Mouse (Mus musculus): ENCODE measurements around the gene Inpp5f. TPM values are rescaled to one million over a fixed set of nuclear protein-coding genes. Genes with fewer than 3 reads are reported as not detected.
"Not testable (repeated sequence)": the region's sequence is repeated elsewhere in the genome, so short reads cannot be mapped to it uniquely, and the experiment has no call there.

The Inpp5f gene
- polyA plus RNA-seq, 1 experiment from 2014 or later, result 7.2 TPM

DNA sequence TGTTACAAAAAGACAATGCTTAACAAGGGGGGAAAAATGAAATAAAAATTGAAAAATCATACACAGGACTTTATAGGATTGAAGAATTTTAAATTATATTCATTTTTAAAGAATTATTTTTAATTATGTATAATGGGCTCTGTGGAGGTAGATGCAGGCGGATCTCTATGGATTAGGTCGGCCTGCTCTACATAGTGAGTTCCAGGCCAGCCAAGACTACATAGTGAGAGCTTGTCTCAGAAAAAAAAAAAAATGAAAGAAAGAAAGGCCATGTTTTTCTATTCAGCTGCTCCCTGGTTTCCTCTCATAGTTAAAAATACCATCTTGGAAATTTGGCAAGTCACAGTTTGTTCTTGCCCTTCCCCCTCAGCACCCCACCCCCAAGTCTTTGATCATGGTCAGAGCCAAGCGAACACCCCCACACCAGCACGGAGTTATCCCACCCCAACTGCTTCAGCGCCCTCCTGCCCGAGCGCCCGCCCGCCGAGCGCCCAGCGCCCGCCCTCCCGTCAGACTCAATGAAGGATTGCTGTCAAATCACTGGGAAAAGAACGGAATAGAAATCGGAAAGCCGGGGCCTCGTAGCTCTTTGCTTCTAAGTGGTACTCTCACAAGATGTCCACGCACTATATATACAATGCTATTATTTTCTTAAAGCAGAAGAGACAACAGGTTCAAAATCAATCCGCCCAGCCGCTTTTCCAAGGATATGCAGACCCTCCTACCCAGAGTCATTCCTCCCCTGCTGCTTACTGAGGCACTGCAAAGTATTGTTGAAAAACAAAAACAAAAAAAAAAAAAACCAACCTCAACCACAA, 18.8 kb upstream of the Inpp5f start:
- 20% methylated on average over 21 of the region's 21 CpGs for WGBS (ENCODE audit: insufficient replicate concordance)
- H3K4me1 ChIP-seq (ENCODE audit: insufficient read depth), result 0 out of 2 replicates have a peak, but pooled peaks cover 2% of the 10 kb centered on the region
- no peaks in the 10 kb centered on the region for H3K36me3 ChIP-seq (replicated peaks; ENCODE audit: insufficient read depth, low read length)
- H3K4me2 ChIP-seq (ENCODE audit: low read depth, low read length), result peak overlapping the region; percentile 58
- H3K9me3 ChIP-seq (ENCODE audit: low read length), result no peaks in the 10 kb centered on the region
- H3K27ac ChIP-seq (ENCODE audit: low read depth), result no peak overlapping the region
- no peak for TF ChIP-seq EP300 (IDR thresholded peaks at IDR 0.05; ENCODE audit: low read depth)
- no peak for TF ChIP-seq CTCF (IDR thresholded peaks at IDR 0.05; ENCODE audit: low read depth)
- H3K9ac ChIP-seq (replicated peaks), result no peak overlapping the region
- no peak for DNase-seq
- H3K4me3 ChIP-seq (ENCODE audit: low read depth, low read length), result peak overlapping the region; percentile 19; the same call in 1 of the 2 replicates
- H3K27me3 ChIP-seq (ENCODE audit: insufficient read depth, low read length), result no peaks in the 10 kb centered on the region
- ATAC-seq, result no peak

DNA sequence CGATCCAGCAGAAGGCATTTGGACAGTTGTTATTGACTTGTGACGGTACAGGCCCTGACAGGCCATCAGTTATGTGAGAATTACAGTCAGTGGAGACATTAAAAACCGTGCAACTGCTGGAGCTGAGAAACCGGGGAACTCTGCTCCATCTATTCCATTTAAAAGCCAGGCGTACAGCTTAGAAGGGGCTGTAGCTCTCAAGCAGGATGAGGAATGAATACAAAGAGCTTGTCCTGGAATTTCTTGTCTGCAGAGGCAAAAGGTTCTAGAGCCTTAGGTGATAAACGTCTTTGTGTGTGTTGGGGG, 18.2 kb upstream of the Inpp5f start:
- H3K4me2 ChIP-seq (ENCODE audit: low read depth, low read length), result peak overlapping the region; percentile 58; the same call in 1 of the 2 replicates

DNA sequence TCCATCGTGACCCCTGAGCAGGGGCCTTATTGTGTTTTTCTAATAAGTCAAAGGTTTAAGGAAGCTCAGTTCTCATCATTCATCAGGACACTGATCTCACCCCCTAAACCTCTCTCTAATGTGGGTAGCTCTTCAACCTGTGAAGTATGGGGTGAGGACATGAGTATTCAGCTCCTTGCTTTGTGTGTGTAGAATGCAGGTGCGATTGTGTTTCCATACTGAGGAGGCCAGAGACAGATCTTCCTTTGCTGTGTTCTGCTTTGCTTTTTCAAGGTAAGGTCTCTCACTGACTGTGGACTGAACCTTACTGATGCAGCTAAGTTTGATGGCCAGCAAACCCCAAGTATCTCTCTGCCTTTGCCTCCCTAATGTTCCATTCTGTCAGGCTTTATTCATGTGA, 14.9 kb upstream of the Inpp5f start:
- H3K9me3 ChIP-seq (ENCODE audit: low read length), result no peaks in the 10 kb centered on the region
- DNase-seq, result no peak
- H3K27me3 ChIP-seq (ENCODE audit: insufficient read depth, low read length), result no peaks in the 10 kb centered on the region
- 93% methylated on average over 2 of the region's 2 CpGs for WGBS (ENCODE audit: insufficient replicate concordance)
- no peak overlapping the region for H3K27ac ChIP-seq (ENCODE audit: low read depth)
- H3K4me3 ChIP-seq (ENCODE audit: low read depth, low read length), result no peak overlapping the region
- TF ChIP-seq CTCF (IDR thresholded peaks at IDR 0.05; ENCODE audit: low read depth) (no peak), EP300 (IDR thresholded peaks at IDR 0.05; ENCODE audit: low read depth) (no peak)
- H3K36me3 ChIP-seq (replicated peaks; ENCODE audit: insufficient read depth, low read length), result no peaks in the 10 kb centered on the region
- no peak overlapping the region for H3K4me2 ChIP-seq (ENCODE audit: low read depth, low read length)
- no peak overlapping the region for H3K9ac ChIP-seq (replicated peaks)
- no peak for ATAC-seq
- 0 out of 2 replicates have a peak, but pooled peaks cover 2% of the 10 kb centered on the region for H3K4me1 ChIP-seq (ENCODE audit: insufficient read depth)

More for the DNA sequence above, 18.2 kb upstream of the Inpp5f start:
- WGBS (ENCODE audit: insufficient replicate concordance), result 45% methylated on average over 6 of the region's 6 CpGs
- H3K27me3 ChIP-seq (ENCODE audit: insufficient read depth, low read length), result no peaks in the 10 kb centered on the region
- no peak overlapping the region for H3K9ac ChIP-seq (replicated peaks)
- no peak overlapping the region for H3K4me3 ChIP-seq (ENCODE audit: low read depth, low read length)
- TF ChIP-seq CTCF (IDR thresholded peaks at IDR 0.05; ENCODE audit: low read depth) (no peak), EP300 (IDR thresholded peaks at IDR 0.05; ENCODE audit: low read depth) (no peak)
- H3K4me1 ChIP-seq (ENCODE audit: insufficient read depth), result 0 out of 2 replicates have a peak, but pooled peaks cover 2% of the 10 kb centered on the region
- no peaks in the 10 kb centered on the region for H3K9me3 ChIP-seq (ENCODE audit: low read length)
- no peak overlapping the region for H3K27ac ChIP-seq (ENCODE audit: low read depth)
- no peak for ATAC-seq
- no peaks in the 10 kb centered on the region for H3K36me3 ChIP-seq (replicated peaks; ENCODE audit: insufficient read depth, low read length)
- DNase-seq, result no peak

DNA sequence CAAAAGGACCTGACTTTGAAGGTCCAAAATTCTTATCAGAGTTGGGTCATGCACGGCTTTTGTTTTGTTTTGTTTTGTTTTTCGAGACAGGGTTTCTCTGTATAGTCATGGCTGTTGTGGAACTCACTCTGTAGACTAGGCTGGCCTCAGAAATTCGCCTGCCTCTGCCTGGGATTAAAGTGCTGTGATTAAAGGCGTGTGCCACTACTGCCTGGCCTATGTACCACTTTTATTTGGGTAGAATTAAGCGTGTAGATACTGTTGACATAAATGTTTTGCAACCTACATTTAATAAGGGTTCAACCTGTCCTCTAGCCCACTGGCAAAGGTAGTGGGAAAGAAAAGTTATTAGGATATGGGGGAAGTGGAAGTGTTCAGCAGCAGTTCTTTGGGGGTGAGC, 12.1 kb upstream of the Inpp5f start:
- Histone ChIP-seq H3K9me3 (ENCODE audit: low read length) (no peaks in the 10 kb centered on the region), H3K4me1 (ENCODE audit: insufficient read depth) (no peaks in the 10 kb centered on the region), H3K36me3 (replicated peaks; ENCODE audit: insufficient read depth, low read length) (no peaks in the 10 kb centered on the region), H3K4me3 (ENCODE audit: low read depth, low read length) (no peak overlapping the region), H3K27me3 (ENCODE audit: insufficient read depth, low read length) (no peaks in the 10 kb centered on the region), H3K9ac (replicated peaks) (no peak overlapping the region), H3K27ac (ENCODE audit: low read depth) (no peak overlapping the region), H3K4me2 (ENCODE audit: low read depth, low read length) (no peak overlapping the region)
- no peak for DNase-seq
- no peak for ATAC-seq
- no peak for TF ChIP-seq CTCF (IDR thresholded peaks at IDR 0.05; ENCODE audit: low read depth)
- no peak for TF ChIP-seq EP300 (IDR thresholded peaks at IDR 0.05; ENCODE audit: low read depth)
- 63% methylated on average over 5 of the region's 5 CpGs for WGBS (ENCODE audit: insufficient replicate concordance)

DNA sequence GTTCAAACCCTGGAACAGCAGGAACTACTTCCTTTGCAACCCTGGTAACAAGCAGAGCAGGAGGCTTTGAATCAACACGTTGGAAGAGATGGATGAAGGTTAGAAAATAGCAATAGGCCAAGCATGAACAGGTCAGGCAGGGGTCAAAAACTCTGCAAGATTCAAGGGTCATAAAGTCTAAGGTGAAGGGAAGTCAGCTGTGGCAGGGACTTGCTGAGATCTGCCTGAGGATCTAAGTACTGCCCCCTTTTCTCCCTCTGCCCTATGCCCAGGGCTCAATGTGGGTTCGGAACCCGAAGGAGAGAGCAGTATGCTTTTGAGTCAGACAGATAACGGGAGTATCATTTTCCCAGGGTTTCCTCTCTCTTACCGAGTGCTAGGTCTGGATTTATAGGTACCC, 9.3 kb upstream of the Inpp5f start:
- H3K27me3 ChIP-seq (ENCODE audit: insufficient read depth, low read length), result no peaks in the 10 kb centered on the region
- DNase-seq, result no peak

DNA sequence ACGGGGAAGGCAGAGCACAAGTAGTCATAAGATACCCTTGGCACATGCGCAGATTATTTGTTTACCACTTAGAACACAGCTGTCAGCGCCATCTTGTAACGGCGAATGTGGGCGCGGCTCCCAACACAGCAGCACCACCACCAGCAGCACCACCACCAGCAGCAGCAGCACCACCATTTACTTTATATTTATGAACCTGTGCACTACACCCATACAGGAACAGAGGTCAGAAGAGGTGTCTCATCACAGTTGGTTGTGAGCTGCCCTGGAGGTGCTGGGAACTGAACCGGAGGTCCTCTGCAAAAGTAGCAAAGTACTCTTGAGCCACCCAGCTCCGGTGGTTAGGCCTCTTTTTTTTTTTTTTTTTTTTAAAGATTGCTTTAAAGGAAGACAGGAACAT, 1.2 kb upstream of the Inpp5f start:
- WGBS (ENCODE audit: insufficient replicate concordance), result 94% methylated on average over 7 of the region's 9 CpGs
- H3K9me3 ChIP-seq (ENCODE audit: low read length); DNase-seq; H3K4me2 ChIP-seq (ENCODE audit: low read depth, low read length); H3K9ac ChIP-seq (replicated peaks); ATAC-seq; H3K4me3 ChIP-seq (ENCODE audit: low read depth, low read length); H3K27ac ChIP-seq (ENCODE audit: low read depth); H3K27me3 ChIP-seq (ENCODE audit: insufficient read depth, low read length); H3K36me3 ChIP-seq (replicated peaks; ENCODE audit: insufficient read depth, low read length): not testable (repeated sequence)
- H3K4me1 ChIP-seq (ENCODE audit: insufficient read depth), result peaks cover 14% of the 10 kb centered on the region

More for the DNA sequence above, 9.3 kb upstream of the Inpp5f start:
- no peak overlapping the region for H3K4me2 ChIP-seq (ENCODE audit: low read depth, low read length)
- WGBS (ENCODE audit: insufficient replicate concordance), result 71% methylated on average over 5 of the region's 5 CpGs
- H3K4me3 ChIP-seq (ENCODE audit: low read depth, low read length), result no peak overlapping the region
- H3K27ac ChIP-seq (ENCODE audit: low read depth), result no peak overlapping the region
- H3K9ac ChIP-seq (replicated peaks), result no peak overlapping the region
- ATAC-seq, result no peak
- TF ChIP-seq CTCF (IDR thresholded peaks at IDR 0.05; ENCODE audit: low read depth) (no peak), EP300 (IDR thresholded peaks at IDR 0.05; ENCODE audit: low read depth) (no peak)
- no peaks in the 10 kb centered on the region for H3K9me3 ChIP-seq (ENCODE audit: low read length)
- H3K36me3 ChIP-seq (replicated peaks; ENCODE audit: insufficient read depth, low read length), result no peaks in the 10 kb centered on the region
- H3K4me1 ChIP-seq (ENCODE audit: insufficient read depth), result no peaks in the 10 kb centered on the region

All from liver, postnatal 0 days (tissue).